Mouse (Mus musculus) ES-E14 (cell line): ENCODE results near the gene Pole.

Experiments
- CHD2 ChIP-seq: IDR thresholded peaks from 2 replicates; pipeline ENCODE4 v1.6.1; 2014; ENCODE audit warnings: mild to moderate bottlenecking, low read depth, low read length, inconsistent platforms
- MAFK ChIP-seq: IDR thresholded peaks from 2 replicates; pipeline ENCODE4 v1.6.1; 2014; ENCODE audit warnings: mild to moderate bottlenecking, low read depth, low read length, inconsistent platforms; ENCODE audit not compliant: insufficient read depth
- ZC3H11A ChIP-seq: IDR thresholded peaks from 2 replicates; pipeline ENCODE4 v1.6.1; 2012; ENCODE audit warnings: low read depth, mild to moderate bottlenecking, inconsistent platforms, low read length, borderline replicate concordance

- TF ChIP-seq MAFK (no peak), CHD2 (no peak), ZC3H11A (no peak)
Observed at GRCm38 (mm10) chr5:110344524-110344923, 58.4 kb downstream of the Pole start, which contains the start of gene Lrcol1.
